In the genomic region with DNA sequence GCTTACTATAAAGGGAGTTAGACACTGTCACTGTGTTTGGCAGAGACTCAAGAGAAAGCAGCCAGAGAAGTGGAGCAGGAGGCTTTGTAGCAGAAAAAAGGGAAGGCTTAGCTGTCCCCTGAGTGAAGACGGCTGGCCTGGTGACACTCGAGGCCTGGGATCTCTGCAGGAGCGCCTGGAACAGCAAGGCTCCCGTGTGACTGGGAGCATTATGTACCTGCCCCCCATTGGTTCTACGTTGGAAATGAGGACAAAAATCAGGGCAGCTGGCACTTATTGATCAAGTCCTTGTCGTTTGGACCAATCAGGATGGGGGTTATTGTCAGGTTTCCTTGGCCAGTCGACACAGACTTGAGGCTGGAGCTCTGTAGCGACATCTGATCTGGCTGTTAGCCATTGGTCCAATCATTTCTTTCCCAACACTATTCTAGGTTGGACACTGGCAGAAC, we compare ENCODE assay signal across 11 mouse cellular contexts.
DNase-seq lines count a peak whose midpoint lies in the region; ATAC-seq and TF ChIP-seq lines count a peak whose summit lies in the region.
"Had no signal": no experiment of that assay in that cellular context is flagged by ENCODE, and none has a peak within 500 bp of the region (broad histone marks: within the 10 kb centered on the region; RNA-seq: fewer than 3 reads in every experiment).

No protein-coding gene starts in this region.

- H3K4me1 ChIP-seq in forebrain, postnatal 0 days (ENCODE audit: insufficient read depth) = no peaks in the 10 kb centered on the region
- H3K4me1 ChIP-seq in forebrain, embryonic 15.5 days = no peaks in the 10 kb centered on the region
- 0 out of 2 replicates have a peak, but pooled peaks cover 4% of the 10 kb centered on the region for H3K4me1 ChIP-seq in midbrain, embryonic 15.5 days
- H3K4me1 ChIP-seq in midbrain, embryonic 16.5 days (ENCODE audit: control insufficient read depth, insufficient read depth, low read length) = no peaks in the 10 kb centered on the region
- H3K4me1 ChIP-seq in midbrain, postnatal 0 days (ENCODE audit: insufficient read depth, low read length) = no peaks in the 10 kb centered on the region
- H3K4me1 ChIP-seq: forebrain, embryonic 10.5 days had no signal

- no peak overlapping the region for H3K9ac ChIP-seq in forebrain, postnatal 0 days
- H3K9ac ChIP-seq in forebrain, embryonic 15.5 days (replicated peaks) = no peak overlapping the region
- H3K9ac ChIP-seq in midbrain, embryonic 15.5 days = no peak overlapping the region
- H3K9ac ChIP-seq in midbrain, embryonic 16.5 days (ENCODE audit: low read depth, low read length) = no peak overlapping the region
- H3K9ac ChIP-seq in midbrain, postnatal 0 days (replicated peaks; ENCODE audit: low read length, poor library complexity, severe bottlenecking) = no peak overlapping the region

- H3K36me3 ChIP-seq in forebrain, postnatal 0 days (ENCODE audit: insufficient read depth) = no peaks in the 10 kb centered on the region
- no peaks in the 10 kb centered on the region for H3K36me3 ChIP-seq in forebrain, embryonic 15.5 days
- H3K36me3 ChIP-seq in midbrain, embryonic 15.5 days (replicated peaks) = no peaks in the 10 kb centered on the region
- H3K36me3 ChIP-seq in midbrain, embryonic 16.5 days (ENCODE audit: control insufficient read depth, insufficient read depth, low read length) = no peaks in the 10 kb centered on the region
- H3K36me3 ChIP-seq in midbrain, postnatal 0 days (ENCODE audit: insufficient read depth, low read length) = no peaks in the 10 kb centered on the region
- H3K36me3 ChIP-seq: forebrain, embryonic 10.5 days had no signal

- H3K27ac ChIP-seq in forebrain, postnatal 0 days (ENCODE audit: low read depth, low read length) = no peak overlapping the region
- no peak overlapping the region for H3K27ac ChIP-seq in forebrain, embryonic 15.5 days (replicated peaks)
- no peak overlapping the region for H3K27ac ChIP-seq in midbrain, embryonic 15.5 days
- H3K27ac ChIP-seq in midbrain, embryonic 16.5 days (ENCODE audit: low read length) = no peak overlapping the region
- H3K27ac ChIP-seq in midbrain, postnatal 0 days (ENCODE audit: low read depth, low read length) = no peak overlapping the region
- H3K27ac ChIP-seq: forebrain, embryonic 10.5 days had no signal

- H3K27me3 ChIP-seq in forebrain, postnatal 0 days (ENCODE audit: insufficient read depth, low read length) = no peaks in the 10 kb centered on the region
- H3K27me3 ChIP-seq in forebrain, embryonic 15.5 days = no peaks in the 10 kb centered on the region
- H3K27me3 ChIP-seq in midbrain, embryonic 15.5 days (replicated peaks) = no peaks in the 10 kb centered on the region
- no peaks in the 10 kb centered on the region for H3K27me3 ChIP-seq in midbrain, embryonic 16.5 days (ENCODE audit: control insufficient read depth, insufficient read depth, low read depth, low read length)
- no peaks in the 10 kb centered on the region for H3K27me3 ChIP-seq in midbrain, postnatal 0 days (ENCODE audit: insufficient read depth, low read length)

- peak; percentile 17 for DNase-seq in forebrain, postnatal 0 days
- DNase-seq in heart, postnatal 10 days = peak; percentile 55 to 57
- DNase-seq in midbrain, postnatal 0 days (ENCODE audit: low spot score) = peak; percentile 20
- no peak for DNase-seq in kidney, adult 18-20 months
- DNase-seq: kidney, adult 11 months; thymus, postnatal 4 days had no signal

- WGBS in forebrain, postnatal 0 days = 46% methylated on average over 8 of the region's 8 CpGs
- WGBS in forebrain, embryonic 15.5 days = 51% methylated on average over 8 of the region's 8 CpGs
- WGBS in midbrain, embryonic 15.5 days = 47% methylated on average over 8 of the region's 8 CpGs
- 55% methylated on average over 8 of the region's 8 CpGs for WGBS in midbrain, embryonic 16.5 days
- 51% methylated on average over 8 of the region's 8 CpGs for WGBS in midbrain, postnatal 0 days

- TF ChIP-seq CTCF in forebrain, postnatal 0 days (IDR thresholded peaks at IDR 0.05; ENCODE audit: low read depth) = no peak
- no peak for TF ChIP-seq CTCF in midbrain, postnatal 0 days (IDR thresholded peaks at IDR 0.05)

- H3K9me3 ChIP-seq in forebrain, postnatal 0 days (ENCODE audit: low read length) = no peaks in the 10 kb centered on the region
- no peaks in the 10 kb centered on the region for H3K9me3 ChIP-seq in forebrain, embryonic 15.5 days
- H3K9me3 ChIP-seq in midbrain, embryonic 15.5 days = no peaks in the 10 kb centered on the region
- no peaks in the 10 kb centered on the region for H3K9me3 ChIP-seq in midbrain, embryonic 16.5 days (replicated peaks; ENCODE audit: control insufficient read depth, low read length, poor library complexity, severe bottlenecking)
- H3K9me3 ChIP-seq in midbrain, postnatal 0 days (ENCODE audit: low read length) = no peaks in the 10 kb centered on the region
- H3K9me3 ChIP-seq: forebrain, embryonic 10.5 days had no signal

- intact Hi-C loops in heart, postnatal 10 days (cut with DNase I) = no loop called here

- no peak overlapping the region for H3K4me3 ChIP-seq in forebrain, postnatal 0 days (ENCODE audit: low read depth, low read length)
- H3K4me3 ChIP-seq in forebrain, embryonic 15.5 days = no peak overlapping the region
- no peak overlapping the region for H3K4me3 ChIP-seq in midbrain, embryonic 15.5 days
- no peak overlapping the region for H3K4me3 ChIP-seq in midbrain, embryonic 16.5 days (ENCODE audit: low read depth, low read length)
- H3K4me3 ChIP-seq in midbrain, postnatal 0 days (ENCODE audit: low read depth, low read length) = no peak overlapping the region
- H3K4me3 ChIP-seq: forebrain, embryonic 10.5 days had no signal

- H3K4me2 ChIP-seq in forebrain, postnatal 0 days (ENCODE audit: low read depth) = no peak overlapping the region
- H3K4me2 ChIP-seq in forebrain, embryonic 15.5 days (replicated peaks) = no peak overlapping the region
- no peak overlapping the region for H3K4me2 ChIP-seq in midbrain, embryonic 15.5 days
- H3K4me2 ChIP-seq in midbrain, embryonic 16.5 days (ENCODE audit: low read length) = no peak overlapping the region
- H3K4me2 ChIP-seq in midbrain, postnatal 0 days (ENCODE audit: low read depth, low read length, poor library complexity, severe bottlenecking) = no peak overlapping the region

- peak; percentile 25; the same call in 1 of the 2 replicates for ATAC-seq in forebrain, postnatal 0 days
- ATAC-seq in forebrain, embryonic 15.5 days (replicated peaks) = no peak
- ATAC-seq in midbrain, embryonic 15.5 days (replicated peaks) = peak; percentile 58; the same call in 1 of the 2 replicates
- no peak for ATAC-seq in midbrain, embryonic 16.5 days
- no peak for ATAC-seq in midbrain, postnatal 0 days (ENCODE audit: low FRiP score)
- ATAC-seq in inflammation-experienced regulatory T-cells, adult 6 months = no peak

Comparison
In these comparisons a context has a peak if more than half of its experiments do, and no peak if none do; other contexts are left out.
1. ATAC-seq: peak in forebrain, postnatal 0 days (single experiment) and midbrain, embryonic 15.5 days (single experiment); none in forebrain, embryonic 15.5 days (single experiment), midbrain, embryonic 16.5 days (single experiment), midbrain, postnatal 0 days (single experiment) and inflammation-experienced regulatory T-cells, adult 6 months (single experiment).